Mouse (Mus musculus) cortical plate, adult 2 months (tissue): ENCODE data around the gene Ldb1. TPM values are rescaled to one million over a fixed set of nuclear protein-coding genes. Genes with fewer than 3 reads are reported as not detected.

Experiments
- H3K27ac ChIP-seq: fragments of 200-500 bp; 2 replicates; pipeline ENCODE4 v1.5.1; 2012; ENCODE audit warnings: low read length, control low read depth, inconsistent platforms; ENCODE audit not compliant: insufficient read depth
- H3K4me1 ChIP-seq: fragments of 200-500 bp; 2 replicates; pipeline ENCODE4 v1.6.1; 2011; ENCODE audit warnings: low read length; ENCODE audit not compliant: control insufficient read depth, insufficient read depth
- H3K4me3 ChIP-seq: fragments of 200-500 bp; 2 replicates; pipeline ENCODE4 v1.5.1; 2011; ENCODE audit warnings: mild to moderate bottlenecking, low read length, control low read depth; ENCODE audit not compliant: insufficient read depth
- CTCF ChIP-seq: fragments of 200-500 bp; IDR thresholded peaks from 2 replicates; pipeline ENCODE4 v1.5.1; 2011; ENCODE audit warnings: mild to moderate bottlenecking, control low read depth, low read length; ENCODE audit not compliant: insufficient read depth; ENCODE audit errors: extremely low read depth
- POLR2A ChIP-seq: fragments of 200-500 bp; IDR thresholded peaks from 2 replicates; pipeline ENCODE4 v1.6.1; 2011; ENCODE audit warnings: mild to moderate bottlenecking, low read length, control low read depth; ENCODE audit not compliant: insufficient read depth; ENCODE audit errors: extremely low read depth
- polyA plus RNA-seq: library from polyadenylated mRNA; depleted of rRNA; stranded (reverse); fragments of >200 nt; gene quantifications from 2 replicates; pipeline ENCODE4 v1.2.3, GENCODE M21; 2012

Gene Ldb1
- polyA plus RNA-seq, 1 experiment: 159 TPM

- TF ChIP-seq POLR2A (no peak), CTCF (no peak)
- no peak overlapping the region for H3K27ac ChIP-seq
- no peak overlapping the region for H3K4me3 ChIP-seq
- H3K4me1 ChIP-seq: peaks cover 9% of the 10 kb centered on the region
Observed at GRCm38 (mm10) chr19:46046621-46047025, 1.6 kb upstream of the Ldb1 start.

- Histone ChIP-seq H3K27ac (peak overlapping the region; percentile 96), H3K4me1 (peaks cover 15% of the 10 kb centered on the region), H3K4me3 (peak overlapping the region; percentile 77)
- TF ChIP-seq CTCF: no peak
- TF ChIP-seq POLR2A: peak; percentile 21; the same call in 1 of the 2 replicates
Observed at GRCm38 (mm10) chr19:46045696-46046311, 790 bp upstream of the Ldb1 start.

- TF ChIP-seq CTCF: no peak
- TF ChIP-seq POLR2A: no peak
- H3K4me1 ChIP-seq: peaks cover 23% of the 10 kb centered on the region
- peak within 1 kb of the TSS; percentile 96 for H3K27ac ChIP-seq
Observed at GRCm38 (mm10) chr19:46044271-46044992, 582 bp downstream of the Ldb1 start, which contains the start of gene Pprc1. Pprc1 (plus strand) TSS chr19:46044886.

GRCm38 (mm10) chr19:46043380-46043779 is 1.6 kb downstream of the Ldb1 start:
- Histone ChIP-seq H3K4me3 (peak overlapping the region; percentile 77; the same call in 1 of the 2 replicates), H3K27ac (0 out of 2 replicates have a peak overlapping the region, but pooled peaks have one; percentile 90), H3K4me1 (peaks cover 28% of the 10 kb centered on the region)
- TF ChIP-seq POLR2A (no peak), CTCF (no peak)

More at GRCm38 (mm10) chr19:46044271-46044992, 582 bp downstream of the Ldb1 start, which contains the start of gene Pprc1:
- peak within 1 kb of the TSS; percentile 77 for H3K4me3 ChIP-seq

GRCm38 (mm10) chr19:46042476-46043011 is 2.5 kb downstream of the Ldb1 start:
- peaks cover 33% of the 10 kb centered on the region for H3K4me1 ChIP-seq
- peak overlapping the region; percentile 77 for H3K4me3 ChIP-seq
- H3K27ac ChIP-seq: peak overlapping the region; percentile 90
- TF ChIP-seq POLR2A: peak; percentile 72; the same call in 1 of the 2 replicates
- no peak for TF ChIP-seq CTCF

- Histone ChIP-seq H3K4me1 (peaks cover 36% of the 10 kb centered on the region), H3K27ac (peak overlapping the region; percentile 90), H3K4me3 (peak overlapping the region; percentile 77)
- TF ChIP-seq CTCF (no peak), POLR2A (no peak)
Observed at GRCm38 (mm10) chr19:46041933-46042475, 3.0 kb downstream of the Ldb1 start.

GRCm38 (mm10) chr19:46041299-46041932 is 3.6 kb downstream of the Ldb1 start:
- TF ChIP-seq POLR2A (no peak), CTCF (no peak)
- Histone ChIP-seq H3K27ac (peak overlapping the region; percentile 76), H3K4me3 (peak overlapping the region; percentile 77; the same call in 1 of the 2 replicates), H3K4me1 (peaks cover 38% of the 10 kb centered on the region)

GRCm38 (mm10) chr19:46040149-46040902 is 4.7 kb downstream of the Ldb1 start:
- TF ChIP-seq POLR2A (no peak), CTCF (no peak)
- H3K4me3 ChIP-seq: peak overlapping the region; percentile 60; the same call in 1 of the 2 replicates
- H3K4me1 ChIP-seq: peaks cover 38% of the 10 kb centered on the region
- peak overlapping the region; percentile 87; the same call in 1 of the 2 replicates for H3K27ac ChIP-seq
